Mouse (Mus musculus) erythroid progenitor cell, adult 5-6 weeks (primary cell): Measurements from ENCODE around the gene Card11. TPM values are rescaled to one million over a fixed set of nuclear protein-coding genes. Genes with fewer than 3 reads are reported as not detected.

Source experiments
- ATAC-seq: replicated peaks from 2 replicates; pipeline ENCODE4 v1.8.0; 2016; ENCODE audit warnings: moderate number of reproducible peaks, mild to moderate bottlenecking, moderate TSS enrichment, inconsistent platforms; ENCODE audit not compliant: poor library complexity, low FRiP score, severe bottlenecking
- total RNA-seq, 2 experiments: library from RNA; stranded (forward) in 1 of 2; stranded (reverse) in 1 of 2; fragments of 150-400 nt in 1 of 2; fragments of 186-747, 209-891 nt in 1 of 2; gene quantifications; 2 replicates each; pipeline versions ENCODE4 v1.2.3 to v1.2.4; 2015 to 2017; ENCODE audit warnings: low replicate concordance in 2 of 2

Gene Card11
- total RNA-seq, 2 experiments from 2014 or later = 1.7 to 2.3 TPM

GRCm38 (mm10) chr5:140857432-140858154, 142.8 kb downstream of the Card11 start:
- ATAC-seq = no peak

GRCm38 (mm10) chr5:140855909-140856530, 144.4 kb downstream of the Card11 start:
- no peak for ATAC-seq

GRCm38 (mm10) chr5:140854700-140855099, 145.7 kb downstream of the Card11 start:
- ATAC-seq = no peak

DNA sequence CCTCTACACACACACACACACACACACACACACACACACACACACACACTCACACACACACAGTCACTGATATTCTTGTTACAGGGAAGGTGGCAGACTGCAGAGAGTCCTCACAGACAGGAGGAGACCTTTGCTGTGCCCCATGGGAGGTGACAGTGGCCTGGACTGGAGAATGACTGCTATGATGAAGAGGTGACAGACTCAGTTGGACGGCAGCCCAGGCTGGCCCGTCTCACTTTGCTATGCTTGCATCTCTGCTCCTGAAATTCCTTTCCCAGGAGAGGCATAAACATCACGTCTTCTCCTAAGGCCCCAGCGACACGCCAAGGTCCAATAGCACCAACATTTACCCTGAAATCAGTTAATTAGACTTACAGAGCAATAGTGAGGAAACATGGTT, 146.7 kb downstream of the Card11 start:
- no peak for ATAC-seq

DNA sequence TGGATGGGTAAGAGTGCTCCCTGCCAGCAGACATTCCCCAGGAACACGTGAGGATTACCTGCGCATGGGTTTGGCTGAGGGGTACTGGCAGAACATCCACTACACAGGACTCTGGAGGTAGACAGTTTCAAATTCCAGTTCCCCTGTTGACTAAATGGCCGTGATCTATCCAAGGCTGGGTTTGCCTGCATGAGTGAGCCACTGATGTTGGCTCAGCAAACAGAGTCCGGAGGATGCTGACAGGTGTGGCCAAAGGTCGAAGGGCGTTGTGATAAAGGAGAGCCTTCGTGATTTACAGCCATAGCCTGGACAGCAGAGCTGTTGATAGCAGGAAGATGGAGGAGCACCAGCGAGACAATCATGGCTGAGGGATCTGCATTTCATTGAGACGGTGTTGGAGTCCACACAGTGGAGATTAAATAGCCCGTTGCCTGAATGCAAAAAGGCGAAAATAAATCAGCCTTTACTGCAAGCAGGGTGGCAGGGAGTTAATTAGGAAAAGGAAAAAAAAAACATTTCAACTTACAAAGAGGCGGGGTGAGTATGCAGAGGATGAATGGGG, 147.9 kb downstream of the Card11 start:
- ATAC-seq = no peak

DNA sequence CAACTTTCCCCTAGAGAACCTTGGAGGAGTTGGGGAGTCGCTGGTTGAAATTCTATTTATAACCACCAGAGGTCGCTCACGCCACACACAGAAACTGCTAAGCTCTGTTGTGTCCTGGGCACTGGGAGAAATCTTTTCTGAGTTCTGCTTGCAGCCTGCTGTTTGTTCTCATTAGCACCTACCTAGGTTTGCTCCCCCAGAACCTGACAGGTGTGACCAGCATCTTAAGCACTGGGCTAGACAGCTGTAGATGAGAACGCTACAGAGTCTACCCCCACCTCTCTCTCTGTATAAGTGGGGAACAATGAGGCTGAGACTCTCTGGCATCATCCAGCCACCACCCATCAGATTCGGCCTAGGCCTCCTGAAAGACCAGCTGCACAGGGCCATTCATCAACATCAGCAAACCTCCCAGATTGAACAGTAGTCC, 153.1 kb downstream of the Card11 start:
- 0 out of 2 replicates have a peak, but pooled peaks have one; percentile 61 for ATAC-seq

DNA sequence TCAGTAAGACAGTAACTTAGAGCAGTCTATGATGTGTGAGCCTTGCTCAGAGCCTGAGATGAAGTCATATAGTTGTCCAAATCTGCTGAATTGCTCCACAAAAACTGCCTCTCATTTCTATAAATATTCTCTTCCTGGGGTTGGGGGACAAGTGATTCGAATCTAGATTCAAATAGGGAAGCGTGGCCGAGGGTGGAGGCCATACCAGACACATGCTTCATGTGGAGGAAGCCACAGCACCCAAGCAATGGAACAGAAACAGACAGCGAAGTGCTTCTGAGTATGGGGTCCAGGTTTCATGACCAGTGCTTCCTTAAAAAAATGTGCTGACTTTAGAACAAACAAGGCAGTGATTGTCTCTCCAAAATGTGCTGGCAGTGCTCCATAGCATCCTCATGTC, 158.4 kb downstream of the Card11 start:
- no peak for ATAC-seq

DNA sequence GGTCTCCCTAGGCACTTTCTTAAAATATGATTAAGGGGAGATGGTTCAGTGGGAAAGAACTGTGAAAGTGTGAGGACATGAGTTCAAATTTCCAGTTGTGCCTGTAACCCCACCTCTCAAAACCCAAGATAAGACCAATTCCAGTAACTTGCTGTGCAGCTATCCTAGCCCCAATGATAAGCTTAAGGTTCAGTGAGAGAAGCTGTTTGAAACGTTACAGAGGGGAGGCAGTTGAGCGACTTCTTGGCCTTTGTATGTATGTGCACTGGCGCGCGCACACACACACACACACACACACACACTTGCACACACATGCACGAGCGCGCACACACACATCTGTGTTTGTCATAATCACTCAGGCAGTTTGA, 169.3 kb downstream of the Card11 start:
- no peak for ATAC-seq

DNA sequence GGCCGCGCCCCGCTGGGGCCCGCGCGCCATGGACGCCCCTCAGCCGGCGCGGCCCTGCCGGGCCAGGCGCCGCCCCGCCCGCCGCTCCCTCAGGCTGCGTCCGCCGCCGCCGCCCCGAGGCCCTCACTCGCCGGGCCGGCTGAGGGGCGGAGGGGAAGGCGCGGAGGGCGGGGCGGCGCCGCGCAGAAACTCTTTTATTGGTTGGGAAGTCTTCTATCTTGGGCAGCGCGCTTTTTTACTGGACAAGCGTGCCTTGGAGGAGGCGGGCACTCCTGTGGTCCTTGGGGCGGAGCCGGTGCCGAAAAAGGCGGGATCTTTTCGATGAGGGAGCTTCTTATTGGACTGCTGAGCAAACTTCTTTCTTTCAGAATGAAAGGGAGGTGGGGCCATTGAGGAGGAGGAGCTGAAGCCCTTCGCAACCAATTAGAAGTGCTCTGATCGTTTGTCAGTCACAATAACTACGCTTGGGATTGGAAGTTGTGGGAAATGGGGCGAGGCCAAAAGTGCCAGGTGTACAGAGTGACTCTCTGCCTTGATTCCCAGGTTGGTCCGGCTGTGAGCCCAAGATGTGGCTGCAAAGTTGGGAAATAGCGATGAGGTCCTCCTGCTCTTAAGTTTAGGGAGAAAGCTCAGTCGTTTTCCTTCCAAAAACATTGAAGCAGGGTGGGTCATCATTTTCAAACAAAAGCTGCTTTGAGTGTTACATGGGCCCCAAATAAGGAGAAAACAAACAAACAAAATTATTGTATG, 169.9 kb downstream of the Card11 start, which contains the start of gene Gna12:
Gna12 (minus strand) TSS at position 118 of the 750 bp plus-strand sequence.
- ATAC-seq = peak; percentile 94

GRCm38 (mm10) chr5:140829911-140830294, 170.5 kb downstream of the Card11 start:
- ATAC-seq = no peak

DNA sequence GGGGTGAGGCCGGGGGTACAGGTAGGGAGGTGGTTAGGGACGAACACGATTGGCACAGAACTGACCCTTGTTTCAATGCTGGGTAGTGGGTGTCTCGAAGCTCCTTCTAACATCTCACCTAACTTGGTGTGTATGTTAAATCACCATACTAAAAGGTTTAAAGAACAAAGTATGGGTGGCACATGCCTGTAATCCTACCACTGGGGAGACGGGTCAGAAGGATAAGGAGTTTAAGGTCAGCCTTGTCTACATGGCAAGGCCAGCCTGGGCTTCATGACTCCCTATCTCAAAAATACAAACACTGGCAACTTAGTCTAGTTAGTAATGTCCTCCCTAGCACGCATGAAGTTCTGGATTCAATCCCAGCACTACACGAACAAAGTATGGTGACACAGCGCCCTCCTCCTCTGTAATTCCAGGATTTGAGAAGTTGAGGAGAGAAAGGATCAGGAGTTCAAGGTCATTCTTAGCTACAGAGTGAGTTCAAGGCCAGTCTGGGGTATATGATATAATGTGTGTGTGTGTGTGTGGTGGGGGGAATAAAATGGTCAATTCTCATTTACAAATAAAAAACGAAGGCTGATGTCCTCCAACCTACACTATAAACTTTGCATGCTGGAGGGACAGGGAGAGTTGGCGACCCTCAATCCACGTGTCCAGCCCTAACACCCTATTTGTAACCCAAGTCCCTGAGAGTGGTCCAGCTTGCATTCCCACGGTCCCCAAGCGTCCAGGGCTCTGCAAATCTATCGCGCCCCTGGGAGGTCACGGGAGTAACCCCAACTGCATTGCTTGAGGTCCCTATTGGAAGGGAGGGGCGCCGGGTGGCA, 171.1 kb downstream of the Card11 start:
- ATAC-seq = no peak

GRCm38 (mm10) chr5:140828363-140828762, 172.0 kb downstream of the Card11 start:
- ATAC-seq = no peak

DNA sequence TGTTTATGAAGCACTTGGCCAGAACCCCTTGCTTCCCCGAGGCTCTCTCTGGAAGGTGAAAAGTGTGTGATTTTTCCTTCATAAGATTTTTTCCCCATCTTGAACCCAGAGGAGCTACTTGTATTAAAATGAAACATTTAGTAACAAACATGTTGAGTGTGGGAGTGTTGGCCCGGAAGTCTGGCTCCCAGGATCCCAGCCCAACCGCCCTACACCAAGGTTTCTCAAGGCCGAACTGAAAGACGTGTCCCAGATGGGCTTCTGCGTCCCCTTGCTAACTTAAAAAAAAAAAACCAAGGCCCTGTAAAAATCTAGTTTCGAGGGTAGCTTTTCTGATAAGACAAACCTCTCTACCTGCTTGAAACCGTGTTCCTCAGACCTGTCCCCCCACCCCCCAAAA, 172.5 kb downstream of the Card11 start:
- no peak for ATAC-seq

- no peak for ATAC-seq
Measured at GRCm38 (mm10) chr5:140827413-140827812, 173.0 kb downstream of the Card11 start.

DNA sequence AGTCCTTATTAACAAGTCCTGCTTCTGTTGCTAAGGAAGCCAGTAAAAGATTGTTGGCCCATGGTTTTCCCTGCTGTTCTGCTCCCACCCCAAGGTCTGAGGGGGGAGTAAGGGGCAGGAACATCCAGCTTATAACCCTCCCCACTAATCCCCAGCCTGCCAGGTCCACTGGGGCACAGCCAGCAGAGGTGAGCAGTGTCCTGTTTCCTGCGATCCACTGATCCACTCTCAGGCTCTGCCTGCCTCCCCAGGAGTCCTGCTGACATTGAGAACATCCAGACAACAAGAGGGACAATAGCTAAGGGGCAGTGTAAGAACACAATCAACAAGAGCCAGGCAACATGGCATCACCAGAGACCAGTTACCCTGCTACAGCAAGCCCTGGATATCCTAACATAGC, 173.6 kb downstream of the Card11 start:
- ATAC-seq = no peak

DNA sequence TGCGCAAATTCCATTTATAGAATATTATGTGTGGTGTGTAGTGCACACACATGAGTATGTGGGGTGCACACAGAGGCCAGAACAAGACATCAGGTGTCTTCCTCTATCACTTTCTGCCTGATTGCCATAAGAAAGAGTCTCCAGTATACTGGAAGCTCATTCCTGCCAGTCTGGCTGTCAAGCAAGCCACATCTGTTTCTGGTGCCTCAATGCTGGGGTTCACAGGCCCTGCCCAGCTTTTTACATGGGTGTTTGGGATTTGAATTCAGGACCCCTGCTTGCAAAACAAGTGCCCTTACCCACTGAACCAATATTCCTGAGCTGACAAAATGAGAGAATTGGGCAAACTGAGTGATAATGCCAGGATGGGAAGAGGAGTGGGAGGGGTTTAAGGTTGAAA, 174.3 kb downstream of the Card11 start:
- ATAC-seq = no peak

GRCm38 (mm10) chr5:140824126-140824525, 176.3 kb downstream of the Card11 start:
- no peak for ATAC-seq

DNA sequence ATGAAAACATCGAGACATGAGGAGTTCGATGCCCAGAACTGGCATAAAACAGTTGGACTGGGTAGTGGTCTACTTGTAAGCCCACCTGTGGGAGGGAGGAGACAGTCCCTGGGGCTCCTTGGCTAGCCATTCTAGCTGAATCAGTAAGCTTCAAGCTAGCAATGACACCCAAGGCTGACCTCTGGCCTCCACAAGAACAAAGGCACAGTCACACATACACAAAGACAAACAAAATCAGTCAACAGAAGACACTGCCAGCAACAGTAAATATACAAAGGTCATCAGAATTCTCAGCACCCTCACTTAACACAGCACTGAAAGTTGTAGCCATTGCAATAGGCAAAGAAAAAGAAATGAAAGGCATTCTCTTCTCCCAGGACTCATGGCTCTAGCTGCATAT, 177.0 kb downstream of the Card11 start:
- ATAC-seq = no peak
